8 mouse cellular contexts compared by ENCODE assay signal in genomic region chr7:16614171-16614887, GRCm38 (mm10). TPM values are rescaled to one million over a fixed set of nuclear protein-coding genes. Genes with fewer than 3 reads are reported as not detected.
DNase-seq lines count a peak whose midpoint lies in the region; ATAC-seq and TF ChIP-seq lines count a peak whose summit lies in the region.

No protein-coding gene starts in this region.

- peak in 1 of 2 experiments; percentile 74 for DNase-seq in left cerebral cortex, adult 2 months (ENCODE audit: extremely low spot score in 1 of 2, low spot score in 2 of 2)
- DNase-seq in left cerebral cortex, adult 11 months (ENCODE audit: low spot score), result no peak
- DNase-seq in forebrain, embryonic 10.5 days (ENCODE audit: extremely low spot score, low spot score), result peak; percentile 82
- peak; percentile 64 to 67 for DNase-seq in layer of hippocampus, postnatal 36 days
- peak; percentile 95 for DNase-seq in midbrain, embryonic 11.5 days (ENCODE audit: low spot score, missing footprints)

- no peak for TF ChIP-seq CTCF in left cerebral cortex, adult 2 months (IDR thresholded peaks at IDR 0.05)
- TF ChIP-seq CTCF in bone marrow macrophage, adult 2 months (IDR thresholded peaks at IDR 0.05; ENCODE audit: low read depth, low read length), result no peak

- peaks cover 16% of the 10 kb centered on the region for H3K36me3 ChIP-seq in forebrain, embryonic 10.5 days (replicated peaks)
- no peaks in the 10 kb centered on the region for H3K36me3 ChIP-seq in heart, embryonic 16.5 days (ENCODE audit: control insufficient read depth, insufficient read depth)
- no peaks in the 10 kb centered on the region for H3K36me3 ChIP-seq in midbrain, embryonic 11.5 days (ENCODE audit: control insufficient read depth, insufficient read depth, low read length)
- no peaks in the 10 kb centered on the region for H3K36me3 ChIP-seq in stomach, embryonic 15.5 days

- peak overlapping the region; percentile 74 for H3K4me2 ChIP-seq in heart, embryonic 16.5 days (ENCODE audit: low read depth, low read length)
- peak overlapping the region; percentile 67 for H3K4me2 ChIP-seq in midbrain, embryonic 11.5 days
- peak overlapping the region; percentile 74 for H3K4me2 ChIP-seq in stomach, embryonic 15.5 days

- TF ChIP-seq POLR2A in bone marrow macrophage, adult 2 months (IDR thresholded peaks at IDR 0.05; ENCODE audit: borderline replicate concordance, low read depth, low read length), result no peak

- peak overlapping the region; percentile 85 for H3K4me3 ChIP-seq in left cerebral cortex, adult 2 months
- H3K4me3 ChIP-seq in bone marrow macrophage, adult 2 months (ENCODE audit: insufficient read depth, low read length), result peak overlapping the region; percentile 99
- H3K4me3 ChIP-seq in forebrain, embryonic 10.5 days, result peak overlapping the region; percentile 93
- peak overlapping the region; percentile 87 for H3K4me3 ChIP-seq in heart, embryonic 16.5 days (ENCODE audit: low read length)
- peak overlapping the region; percentile 90 for H3K4me3 ChIP-seq in midbrain, embryonic 11.5 days (ENCODE audit: low read depth, low read length)
- H3K4me3 ChIP-seq in stomach, embryonic 15.5 days (replicated peaks), result peak overlapping the region; percentile 79

- WGBS in forebrain, embryonic 10.5 days, result under 1% methylated on average over 60 of the region's 101 CpGs
- under 1% methylated on average over 88 of the region's 101 CpGs for WGBS in heart, embryonic 16.5 days
- under 1% methylated on average over 36 of the region's 101 CpGs for WGBS in midbrain, embryonic 11.5 days
- under 1% methylated on average over 47 of the region's 101 CpGs for WGBS in stomach, embryonic 15.5 days

- H3K9ac ChIP-seq in heart, embryonic 16.5 days (ENCODE audit: low read length), result peak overlapping the region; percentile 97
- H3K9ac ChIP-seq in midbrain, embryonic 11.5 days (ENCODE audit: low read length), result peak overlapping the region; percentile 98
- H3K9ac ChIP-seq in stomach, embryonic 15.5 days, result peak overlapping the region; percentile 84

- intact Hi-C loops in left cerebral cortex, adult 2 months (cut with DNase I), result loop anchor here (5.0 kb wide), 1 partner anchor 57 kb away; no protein-coding TSS in a partner anchor

- no peaks in the 10 kb centered on the region for H3K9me3 ChIP-seq in forebrain, embryonic 10.5 days
- no peaks in the 10 kb centered on the region for H3K9me3 ChIP-seq in heart, embryonic 16.5 days (replicated peaks; ENCODE audit: control insufficient read depth, low read length)
- no peaks in the 10 kb centered on the region for H3K9me3 ChIP-seq in midbrain, embryonic 11.5 days (ENCODE audit: control insufficient read depth, low read length)
- no peaks in the 10 kb centered on the region for H3K9me3 ChIP-seq in stomach, embryonic 15.5 days

- H3K27me3 ChIP-seq in forebrain, embryonic 10.5 days (ENCODE audit: poor library complexity, severe bottlenecking), result peaks cover 18% of the 10 kb centered on the region
- H3K27me3 ChIP-seq in heart, embryonic 16.5 days (ENCODE audit: control insufficient read depth, insufficient read depth, low read length), result no peaks in the 10 kb centered on the region
- no peaks in the 10 kb centered on the region for H3K27me3 ChIP-seq in midbrain, embryonic 11.5 days (ENCODE audit: control insufficient read depth, insufficient read depth, low read length)
- no peaks in the 10 kb centered on the region for H3K27me3 ChIP-seq in stomach, embryonic 15.5 days (replicated peaks)

- peaks cover 17% of the 10 kb centered on the region for H3K4me1 ChIP-seq in bone marrow macrophage, adult 2 months (ENCODE audit: control insufficient read depth, insufficient read depth, low read length)
- peaks cover 70% of the 10 kb centered on the region for H3K4me1 ChIP-seq in forebrain, embryonic 10.5 days
- H3K4me1 ChIP-seq in heart, embryonic 16.5 days (ENCODE audit: control insufficient read depth, insufficient read depth, low read length), result peaks cover 53% of the 10 kb centered on the region
- peaks cover 31% of the 10 kb centered on the region for H3K4me1 ChIP-seq in midbrain, embryonic 11.5 days (ENCODE audit: control insufficient read depth, insufficient read depth, low read length)
- H3K4me1 ChIP-seq in stomach, embryonic 15.5 days, result peaks cover 33% of the 10 kb centered on the region

- H3K27ac ChIP-seq in left cerebral cortex, adult 2 months, result peak overlapping the region; percentile 100
- H3K27ac ChIP-seq in bone marrow macrophage, adult 2 months (ENCODE audit: insufficient read depth, low read depth, low read length), result peak overlapping the region; percentile 99
- H3K27ac ChIP-seq in forebrain, embryonic 10.5 days, result peak overlapping the region; percentile 100
- peak overlapping the region; percentile 100 for H3K27ac ChIP-seq in heart, embryonic 16.5 days (ENCODE audit: low read length)
- H3K27ac ChIP-seq in midbrain, embryonic 11.5 days (ENCODE audit: low read depth, low read length), result peak overlapping the region; percentile 100
- peak overlapping the region; percentile 100 for H3K27ac ChIP-seq in stomach, embryonic 15.5 days

- ATAC-seq in heart, embryonic 16.5 days (replicated peaks; ENCODE audit: extremely low read depth, insufficient read depth, low FRiP score), result peak; percentile 64
- ATAC-seq in midbrain, embryonic 11.5 days (ENCODE audit: low FRiP score), result peak; percentile 51
- ATAC-seq in stomach, embryonic 15.5 days (ENCODE audit: insufficient read depth, low FRiP score, low read depth), result peak; percentile 33

RNA-seq across cellular contexts. Expression of gene Arhgap35, which starts 0.5 kb away (rescaled TPM):
- 100 to 1,000 TPM; 138 to 140 TPM for total RNA-seq in left cerebral cortex, adult 2 months (2021)
- 4.8 and 5.4 TPM in 2 replicates for polyA plus RNA-seq in bone marrow macrophage, adult 2 months (2012; ENCODE audit: insufficient read depth, insufficient read length, missing spikeins)
- polyA plus RNA-seq in forebrain, embryonic 10.5 days (2016; fragmentation: Nextera tagmentation; extraction: Ambion mirVana), result 30.3 and 32.2 TPM in 2 replicates
- polyA plus RNA-seq in heart, embryonic 16.5 days (2015; fragmentation: Nextera tagmentation; extraction: Ambion mirVana), result 12.9 and 16.0 TPM in 2 replicates
- total RNA-seq in layer of hippocampus, postnatal 36 days (2021), result 100 to 1,000 TPM; 129 to 133 TPM
- 32.5 and 33.3 TPM in 2 replicates for polyA plus RNA-seq in midbrain, embryonic 11.5 days (2014; fragmentation: Nextera tagmentation; extraction: Ambion mirVana)
- 12.0 and 13.0 TPM in 2 replicates for polyA plus RNA-seq in stomach, embryonic 15.5 days (2015; fragmentation: Nextera tagmentation; extraction: Ambion mirVana)
